Mouse (Mus musculus) thymus, postnatal 14 days (tissue): ENCODE data around the gene Irf2bp2.
"Not testable (repeated sequence)": the region's sequence is repeated elsewhere in the genome, so short reads cannot be mapped to it uniquely, and the experiment has no call there.

Source experiments
- DNase-seq: peaks from one replicate; pipeline ENCODE4 v3.0.0; 2021

Gene Irf2bp2

GRCm38 (mm10) chr8:126601325-126601724 lies 7.5 kb upstream of the Irf2bp2 start:
- no peak for DNase-seq

GRCm38 (mm10) chr8:126600816-126601243 lies 7.0 kb upstream of the Irf2bp2 start:
- DNase-seq: no peak

DNA sequence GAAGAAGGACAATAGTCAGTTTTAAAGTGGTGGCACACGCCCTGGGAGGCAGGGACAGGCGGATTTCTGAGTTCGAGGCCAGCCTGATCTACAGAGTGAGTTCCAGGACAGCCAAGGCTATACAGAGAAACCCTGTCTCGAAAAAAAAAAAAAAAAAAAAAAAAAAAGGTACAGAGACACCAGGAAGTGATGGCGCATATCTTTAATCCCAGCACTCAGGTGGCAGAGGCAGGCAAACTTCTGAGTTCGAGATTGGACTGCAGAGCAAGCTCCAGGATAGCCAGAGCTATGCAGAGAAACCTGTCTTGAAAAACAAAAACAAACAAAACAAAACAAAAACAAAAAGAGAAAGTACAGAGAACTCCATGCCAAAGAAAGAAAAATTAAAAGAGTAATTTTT lies 6.6 kb upstream of the Irf2bp2 start:
- not testable (repeated sequence) for DNase-seq

- DNase-seq: no peak
These were observed 5.5 kb upstream of the Irf2bp2 start for GRCm38 (mm10) chr8:126599297-126599696.

GRCm38 (mm10) chr8:126598218-126598617 lies 4.4 kb upstream of the Irf2bp2 start:
- no peak for DNase-seq

GRCm38 (mm10) chr8:126596721-126597120 lies 2.9 kb upstream of the Irf2bp2 start:
- no peak for DNase-seq

GRCm38 (mm10) chr8:126596097-126596634 lies 2.4 kb upstream of the Irf2bp2 start:
- peak; percentile 63 for DNase-seq

DNA sequence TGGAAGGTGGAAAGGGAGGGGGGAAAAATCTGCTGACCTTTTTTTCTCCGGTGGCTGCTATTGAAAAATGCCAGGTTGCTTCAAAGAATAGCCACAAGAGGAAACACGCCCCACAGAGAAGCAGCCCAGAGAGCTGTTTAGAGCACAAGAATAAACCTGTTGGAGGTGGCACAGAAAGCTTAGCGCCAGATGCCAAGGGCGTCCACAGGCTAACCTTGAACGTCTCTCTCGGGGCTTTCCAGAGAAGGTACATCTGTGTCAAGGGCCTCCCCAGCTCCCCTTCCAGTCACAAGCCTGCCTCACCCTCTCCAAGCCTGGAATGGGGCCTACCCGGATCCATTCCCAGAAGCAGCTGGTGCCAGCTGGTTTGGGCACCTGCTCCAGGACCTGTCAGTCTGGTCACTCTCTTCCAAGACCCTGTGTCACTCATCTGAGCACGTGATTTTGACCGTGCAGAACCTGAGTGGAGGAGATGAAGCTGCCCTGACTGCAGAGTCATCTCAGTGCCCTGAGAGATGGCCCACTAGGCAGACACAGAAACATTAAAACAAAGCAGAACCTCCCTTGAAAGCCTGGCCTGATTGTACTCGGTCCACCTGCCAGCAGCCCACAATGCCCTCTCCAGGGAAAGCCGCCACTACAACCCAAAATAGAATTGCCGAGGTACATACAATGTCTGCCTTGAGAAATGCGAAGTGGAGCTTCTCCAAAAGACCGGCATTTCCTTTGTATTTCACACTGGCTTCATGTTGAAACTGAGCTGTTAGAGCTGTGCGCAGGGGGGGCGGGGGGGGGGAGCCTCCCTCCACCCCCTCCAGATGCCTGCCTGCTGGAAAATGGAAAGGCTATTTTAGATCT lies 1.6 kb upstream of the Irf2bp2 start:
- peak; percentile 60 for DNase-seq

DNA sequence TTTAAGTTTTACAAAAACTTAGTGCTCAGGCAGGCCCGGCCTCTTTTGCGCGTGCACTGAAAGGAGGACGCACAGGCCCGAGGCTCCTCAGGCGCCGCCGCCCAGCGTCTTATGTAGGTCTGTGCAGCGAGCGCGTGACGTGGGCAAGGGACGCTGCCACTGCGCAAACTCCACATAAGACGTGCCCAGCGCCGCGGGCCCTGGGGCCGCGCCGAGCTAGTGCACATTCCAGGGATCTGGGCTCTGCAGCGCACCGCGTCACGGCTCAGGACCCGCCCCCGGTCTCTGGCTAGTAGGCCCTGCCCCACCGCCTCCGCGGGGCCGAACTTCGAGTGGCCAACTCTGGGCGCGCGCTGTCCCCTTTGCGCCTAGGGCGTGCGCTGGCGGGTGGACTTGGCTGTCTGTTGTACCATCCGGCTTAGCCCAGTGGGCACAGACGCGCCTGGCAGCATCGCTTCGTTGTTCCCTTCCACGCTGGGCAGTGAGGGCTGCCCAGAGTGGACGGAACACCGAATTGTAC lies 755 bp upstream of the Irf2bp2 start:
- peak; percentile 95 for DNase-seq

DNA sequence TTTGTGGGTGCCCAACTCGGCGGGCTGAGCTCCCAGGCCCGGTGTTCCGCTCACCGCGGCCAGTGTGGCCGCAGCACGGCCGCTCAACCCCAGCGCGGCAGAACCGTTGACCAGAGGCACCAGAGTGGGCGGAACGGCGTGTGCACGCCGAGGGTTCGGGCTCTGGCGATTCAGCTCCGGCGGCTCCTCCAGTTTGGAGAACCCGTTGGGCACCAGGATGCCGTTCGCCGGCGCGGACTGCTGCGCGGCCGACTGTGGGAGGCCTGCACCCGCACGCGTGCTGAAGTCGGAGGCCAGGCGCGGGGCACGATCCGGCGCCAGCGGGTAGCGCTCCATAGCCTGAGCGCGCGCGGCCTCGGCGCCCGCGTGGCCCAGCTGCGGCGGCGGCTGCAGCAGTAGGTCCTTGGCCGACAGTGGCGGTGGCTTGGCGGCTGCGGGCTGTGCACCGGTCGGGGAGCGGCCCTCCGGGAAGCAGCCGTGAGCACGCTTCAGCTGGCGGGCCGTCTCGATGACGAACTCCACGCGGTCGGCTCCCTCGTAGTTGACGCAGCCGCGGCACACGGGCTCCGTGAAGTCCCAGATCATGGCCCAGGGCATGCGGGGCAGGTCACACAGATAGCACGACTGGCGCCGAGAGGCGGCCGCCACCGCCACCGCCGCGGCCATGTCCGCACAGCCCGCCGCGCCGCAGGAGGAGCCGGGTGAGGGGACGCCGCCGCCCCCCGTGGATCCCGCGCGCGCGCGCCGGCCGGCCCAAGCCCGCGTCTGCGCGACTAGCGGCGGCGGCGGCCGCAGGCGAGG lies 815 bp downstream of the Irf2bp2 start:
- DNase-seq: peak; percentile 67

- DNase-seq: peak; percentile 66
These were observed 1.4 kb downstream of the Irf2bp2 start for GRCm38 (mm10) chr8:126592381-126592770.

DNA sequence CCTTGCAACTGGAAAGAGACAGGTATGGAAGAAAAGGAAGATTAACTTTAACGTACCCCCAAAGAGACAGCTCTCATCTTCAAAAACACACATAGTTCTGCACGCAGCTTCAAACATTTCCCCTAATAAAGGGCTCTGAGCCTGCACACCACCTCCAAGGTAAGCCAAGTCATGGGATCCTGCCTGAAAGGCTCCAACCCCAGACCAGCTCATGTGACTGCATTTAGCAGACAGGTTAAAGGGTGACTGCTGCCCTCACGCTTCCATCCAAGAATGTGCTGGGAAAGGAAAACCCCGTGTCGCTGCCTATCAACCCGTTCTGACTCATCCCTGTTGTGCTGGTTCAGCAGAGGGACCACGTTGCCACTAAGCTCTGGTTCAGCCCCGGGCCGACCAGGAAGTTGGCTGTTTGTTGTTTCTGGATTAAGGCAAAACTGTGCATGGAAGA lies 1.9 kb downstream of the Irf2bp2 start:
- peak; percentile 54 for DNase-seq

DNA sequence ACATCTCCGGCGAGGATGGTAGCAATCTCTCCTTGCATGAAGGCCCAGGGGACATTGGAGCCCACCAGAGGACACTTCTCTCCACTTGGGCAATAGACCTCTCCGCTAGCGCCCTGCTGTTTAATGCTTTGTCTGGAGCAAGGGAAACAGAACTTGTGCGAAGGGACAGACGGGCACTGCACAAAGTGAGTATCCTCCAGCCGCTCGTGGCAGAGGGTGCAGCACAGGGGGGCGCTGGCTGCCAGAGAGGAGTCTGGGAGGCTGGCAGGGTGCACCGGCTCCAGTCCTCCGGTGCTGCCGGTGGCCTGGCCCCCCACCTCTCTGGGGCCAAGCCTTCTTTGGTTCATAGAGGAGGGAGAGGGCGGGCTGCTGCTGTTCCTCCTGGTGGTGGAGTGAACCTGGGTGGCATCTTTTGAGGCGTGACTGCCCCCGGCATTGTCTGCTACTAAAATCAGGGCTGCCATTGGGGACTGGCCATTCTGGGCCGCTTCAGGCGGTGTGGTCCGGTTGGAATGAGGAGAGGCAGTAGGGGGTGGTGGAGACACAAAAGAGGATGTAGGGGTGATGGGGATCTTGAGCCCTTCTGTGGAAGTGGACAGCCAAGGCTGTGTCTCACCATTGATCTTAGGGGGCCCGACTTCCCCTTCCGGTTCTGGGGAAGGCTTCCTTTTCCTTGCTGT lies 2.5 kb downstream of the Irf2bp2 start:
- DNase-seq: peak; percentile 86

DNA sequence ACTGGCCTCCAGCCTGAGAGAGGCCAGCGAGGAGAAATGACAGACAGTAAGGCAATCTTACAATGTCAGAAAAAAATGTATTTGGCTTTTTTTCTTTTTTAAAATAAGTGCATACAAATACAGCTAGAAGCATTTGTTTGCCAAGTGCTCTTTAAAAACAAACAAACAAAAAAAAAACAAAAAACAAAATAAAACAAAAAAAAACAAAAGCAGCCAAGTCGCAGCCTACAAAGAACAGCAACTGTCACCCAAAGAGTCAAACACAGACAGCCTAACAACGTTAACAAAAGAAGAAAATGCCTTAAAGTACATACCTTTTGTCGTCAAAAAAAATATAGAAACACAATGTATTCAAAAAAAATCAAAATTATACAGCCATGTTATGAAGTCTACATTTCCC lies 3.2 kb downstream of the Irf2bp2 start:
- DNase-seq: no peak

DNA sequence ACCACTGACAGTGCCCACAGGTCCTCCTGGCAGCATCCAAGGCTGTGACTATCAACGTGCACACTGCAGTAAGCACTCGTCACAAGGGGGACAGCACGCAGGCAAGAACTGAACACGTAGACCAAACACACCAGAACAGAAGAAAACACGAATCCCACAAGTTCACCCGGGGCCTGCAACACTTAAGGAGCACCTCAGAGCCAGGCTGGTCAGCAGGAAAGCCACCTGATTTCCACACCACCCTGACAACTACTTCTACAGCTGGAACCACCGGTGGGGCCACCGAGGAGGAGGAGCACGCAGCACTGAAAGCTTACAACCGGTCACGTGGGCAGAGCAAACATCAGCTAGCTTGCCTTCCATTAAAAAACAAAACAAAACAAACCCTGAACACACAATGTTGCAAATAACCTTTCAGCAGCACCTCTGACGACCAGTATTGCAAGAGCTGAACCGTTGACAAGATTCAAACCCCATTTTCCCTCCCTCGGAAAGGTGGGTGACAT lies 3.7 kb downstream of the Irf2bp2 start:
- peak; percentile 78 for DNase-seq

- no peak for DNase-seq
These were observed 4.2 kb downstream of the Irf2bp2 start for GRCm38 (mm10) chr8:126589507-126590023.

- peak; percentile 37 for DNase-seq
These were observed 4.9 kb downstream of the Irf2bp2 start for GRCm38 (mm10) chr8:126588636-126589506.

DNA sequence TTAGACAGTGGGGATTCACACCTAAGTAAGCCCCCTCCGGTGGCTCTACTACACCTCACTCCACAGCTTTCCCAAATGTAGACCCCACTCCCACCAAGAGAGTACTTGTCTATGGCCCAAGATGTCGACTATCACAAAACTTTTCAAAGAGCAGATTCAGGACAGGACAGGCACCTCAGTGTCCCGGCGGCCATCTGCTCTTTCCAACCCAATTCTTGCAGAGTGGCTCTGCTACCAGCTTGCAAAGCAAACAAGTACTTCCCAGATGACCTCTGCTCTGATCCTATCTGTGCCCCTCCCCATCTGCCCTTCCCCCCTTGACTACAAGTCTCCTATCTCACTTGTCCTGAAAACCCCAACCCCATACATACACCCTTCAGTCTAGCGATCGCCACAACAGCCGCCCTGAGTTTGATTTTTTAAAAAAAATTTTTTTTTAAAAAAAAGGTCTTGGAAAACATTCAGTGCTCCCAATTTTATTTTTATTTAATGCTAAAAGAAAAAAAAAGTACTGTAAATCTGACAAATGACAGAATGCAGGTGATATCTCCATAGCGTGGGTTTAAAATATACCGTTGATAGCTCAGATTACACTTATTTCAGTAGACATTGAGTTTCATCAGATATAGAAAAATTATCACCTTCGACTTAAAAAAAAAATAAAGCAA lies 5.8 kb downstream of the Irf2bp2 start:
- no peak for DNase-seq

DNA sequence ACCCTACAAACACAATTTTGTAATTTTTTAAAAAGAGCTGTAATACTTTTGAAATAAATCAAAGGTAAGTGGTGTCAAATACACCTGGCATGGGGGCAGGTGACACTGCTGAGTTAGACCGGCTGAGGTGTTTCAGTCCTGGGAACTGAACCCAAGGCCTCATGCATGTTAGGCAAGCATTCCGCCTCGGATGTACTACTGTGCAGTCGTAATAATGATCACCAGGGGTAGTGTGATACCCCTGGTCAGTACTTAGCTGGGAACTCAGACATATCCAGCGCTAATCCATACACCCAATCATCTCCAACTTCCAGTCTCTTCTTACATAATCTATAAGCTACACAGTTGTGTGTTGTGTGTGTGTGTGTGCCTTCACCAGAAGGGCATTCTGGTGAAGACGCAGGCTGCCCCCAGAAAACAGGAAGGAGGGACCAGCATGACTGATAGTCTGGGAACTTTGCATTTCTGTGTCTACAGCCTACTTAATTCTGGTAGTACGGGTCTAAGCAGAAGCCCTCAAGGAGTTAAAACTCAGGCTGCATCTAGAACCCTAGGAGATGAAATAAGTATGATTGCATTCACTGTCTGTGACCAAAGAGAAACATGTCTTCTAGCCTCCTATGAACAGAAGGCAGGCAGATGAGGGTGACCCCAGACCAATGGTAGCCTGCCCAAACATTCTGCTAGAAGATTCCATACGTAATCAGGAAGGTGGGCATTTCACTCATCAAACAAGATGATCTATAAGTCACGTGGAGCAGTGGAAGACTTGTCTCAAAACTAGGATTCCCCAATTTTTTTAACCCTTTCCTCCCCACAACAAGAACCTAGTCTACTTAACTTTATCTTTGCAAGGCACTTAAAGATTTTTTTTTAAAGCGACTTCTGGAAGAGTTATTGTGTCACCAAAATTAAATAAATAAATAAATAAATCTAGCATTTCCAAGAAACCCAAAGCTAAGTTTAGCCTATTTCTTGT lies 6.9 kb downstream of the Irf2bp2 start:
- DNase-seq: no peak
